Mouse (Mus musculus): ENCODE data around the gene Rpp14.
A peak's percentile ranks its signal among the peaks of the same experiment; 100 is the strongest.

Rpp14 gene

DNA sequence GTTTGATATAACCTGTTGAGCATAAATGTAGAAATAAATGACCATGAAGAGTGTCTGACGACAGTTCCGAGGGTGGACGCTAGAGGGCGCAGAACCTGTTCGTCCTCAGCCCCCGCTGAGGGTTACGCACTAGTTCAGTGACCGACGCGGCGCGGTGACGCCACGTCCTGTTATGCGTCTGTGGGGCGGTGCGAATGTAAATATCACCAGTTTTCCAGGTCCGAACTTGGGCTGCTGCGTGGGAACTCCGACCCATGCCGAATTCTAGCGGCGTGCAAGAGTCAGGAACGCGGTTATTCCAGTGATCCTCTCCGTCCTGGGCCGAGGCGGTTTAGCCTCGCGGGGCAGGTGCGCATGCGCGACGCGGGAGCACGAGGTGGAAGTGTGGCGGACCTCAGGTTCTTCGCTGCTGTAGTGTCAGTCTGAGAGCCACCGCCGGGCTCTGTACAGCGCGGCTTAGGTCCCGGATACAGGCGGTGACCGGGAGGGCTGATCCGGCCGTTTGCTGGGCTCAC is at the start of gene Rpp14:
TSS of gene Rpp14 (plus strand) at position 203 of the 515 bp plus-strand sequence.
- peak; percentile 97 to 98 for DNase-seq

DNA sequence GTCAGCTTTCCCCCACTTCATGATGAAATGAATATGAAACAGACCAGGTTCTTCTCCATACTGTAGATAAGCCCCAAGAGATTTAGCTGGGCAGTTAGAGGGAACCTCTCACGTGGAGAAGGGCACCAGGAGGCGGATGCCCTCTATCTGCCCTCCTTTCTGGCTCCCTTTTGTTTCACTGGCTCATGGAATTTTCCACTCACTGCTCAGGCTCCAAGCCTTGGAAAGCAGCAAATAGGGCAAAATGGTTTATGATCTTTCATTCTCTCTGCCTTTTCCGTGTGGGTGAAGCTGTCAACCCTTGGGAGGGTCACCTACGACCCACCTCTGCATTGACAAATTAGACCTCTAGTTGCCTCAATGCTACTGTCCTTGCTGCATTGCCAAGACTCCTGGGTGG is 49.6 kb upstream of the Rpp14 start:
- peak in 1 of 2 experiments; percentile 21 for DNase-seq

DNA sequence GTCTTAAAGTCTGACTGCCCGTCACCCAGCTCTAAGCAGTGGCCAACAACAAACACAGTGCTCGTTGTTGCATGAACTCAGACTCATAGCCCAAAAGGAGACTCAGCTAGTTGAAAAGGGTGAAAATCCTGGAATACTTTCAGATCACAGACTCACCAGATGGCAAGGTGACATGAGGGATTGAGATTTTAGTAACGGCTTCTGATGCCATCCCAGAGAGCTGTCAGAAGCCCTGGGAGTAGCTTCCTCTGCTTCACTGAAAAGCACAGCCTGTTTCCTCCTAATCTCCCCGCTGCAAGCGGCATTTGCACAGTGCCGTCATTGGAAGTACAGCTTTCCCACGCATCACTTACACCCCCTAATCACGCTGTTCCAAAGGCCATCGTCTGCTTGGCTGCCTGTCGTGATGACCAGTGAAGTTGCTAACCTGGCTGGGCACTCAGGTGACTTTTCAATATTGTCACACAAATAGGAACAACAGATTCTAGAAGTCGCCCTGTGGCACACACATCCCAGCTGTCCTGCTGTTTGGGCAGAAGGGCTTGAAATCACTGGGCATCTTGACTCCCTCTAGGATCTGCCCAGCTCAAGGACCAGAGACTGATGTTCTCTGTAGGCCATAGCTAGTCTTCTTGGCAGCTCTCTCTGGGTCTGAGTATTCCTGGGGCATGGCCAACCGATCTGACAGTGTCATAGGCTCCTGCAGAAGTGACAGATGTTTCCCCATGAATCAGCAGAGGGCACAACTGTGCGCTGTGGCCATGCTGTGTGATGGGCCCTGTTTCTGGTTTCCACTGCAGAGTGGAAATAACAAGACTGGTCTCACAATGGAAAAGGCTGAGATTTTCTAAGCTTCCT is 47.9 kb upstream of the Rpp14 start:
- DNase-seq, result no peak

DNA sequence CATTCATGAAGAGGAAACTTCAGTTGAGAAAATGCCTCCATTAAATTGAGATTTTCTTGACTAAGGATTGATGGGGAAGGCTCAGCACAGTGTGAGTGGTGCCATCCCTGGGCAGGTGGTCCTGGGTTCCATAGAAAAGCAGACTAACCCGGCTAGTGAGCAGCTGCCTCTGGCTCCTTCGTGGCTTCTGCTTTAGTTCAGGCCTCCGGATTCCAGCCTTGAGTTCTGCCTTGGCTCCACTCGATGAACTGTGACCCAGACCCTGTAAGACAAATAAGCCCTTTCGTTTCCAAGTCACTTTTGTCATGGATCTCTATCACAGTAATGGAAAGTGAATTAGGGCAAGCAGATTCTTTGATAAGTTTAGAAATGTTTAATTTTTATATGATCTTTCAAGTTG is 45.6 kb upstream of the Rpp14 start:
- DNase-seq, result no peak

DNA sequence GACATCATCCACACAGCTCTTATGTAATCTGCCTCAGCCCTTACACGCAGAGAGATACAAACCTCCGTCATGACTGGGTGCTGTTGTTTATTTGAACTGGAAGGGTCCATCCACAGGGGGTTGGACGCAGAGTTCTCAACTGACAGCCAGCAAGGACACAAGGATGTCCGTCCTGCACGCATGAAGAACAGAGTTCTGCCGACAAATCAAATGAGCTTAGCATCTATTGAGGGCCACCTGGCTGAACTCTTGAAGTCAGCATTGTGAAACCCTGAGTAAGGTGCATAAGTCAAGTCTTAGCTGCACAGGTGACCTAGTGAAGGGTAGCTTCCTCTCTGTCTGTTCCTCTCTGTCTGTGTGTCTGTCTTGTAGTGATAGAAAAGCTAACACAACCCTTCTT is 44.2 kb upstream of the Rpp14 start:
- no peak for DNase-seq

DNA sequence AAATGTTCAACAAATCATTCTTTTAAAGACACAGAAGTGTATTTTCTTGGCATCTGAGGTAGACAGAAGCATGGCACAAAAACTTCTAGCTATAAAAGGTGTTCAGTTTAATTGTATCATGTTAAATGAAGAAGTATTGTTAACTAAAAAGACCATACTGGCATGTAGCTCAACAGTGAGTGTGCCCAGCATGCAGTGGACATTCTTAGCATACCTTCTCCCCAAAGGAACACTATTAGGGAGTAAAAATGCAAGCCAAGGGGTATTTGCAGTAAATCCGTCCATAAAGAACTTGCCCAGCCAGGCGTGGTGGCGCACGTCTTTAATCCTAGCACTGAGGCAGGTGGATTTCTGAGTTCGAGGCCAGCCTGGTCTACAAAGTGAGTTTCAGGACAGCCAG is 43.8 kb upstream of the Rpp14 start:
- no peak for DNase-seq

DNA sequence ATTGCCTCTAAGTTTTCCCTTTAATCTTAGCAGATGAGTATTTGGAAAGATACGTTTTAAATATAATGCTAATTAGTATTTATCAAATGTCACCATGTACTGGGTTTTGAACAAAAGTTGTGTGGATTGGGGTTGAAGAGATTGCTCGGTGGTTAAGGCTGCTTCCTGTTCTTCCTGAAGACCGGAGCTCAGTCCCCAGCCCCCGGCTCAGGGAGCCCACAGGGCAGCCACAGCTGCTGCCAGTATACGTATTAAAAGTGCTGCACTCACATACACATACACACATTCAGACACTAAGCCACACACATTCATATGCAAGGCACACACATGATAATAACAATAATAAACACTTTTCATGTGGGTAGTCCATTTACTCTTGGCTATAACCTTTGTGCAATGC is 42.0 kb upstream of the Rpp14 start:
- DNase-seq, result no peak

DNA sequence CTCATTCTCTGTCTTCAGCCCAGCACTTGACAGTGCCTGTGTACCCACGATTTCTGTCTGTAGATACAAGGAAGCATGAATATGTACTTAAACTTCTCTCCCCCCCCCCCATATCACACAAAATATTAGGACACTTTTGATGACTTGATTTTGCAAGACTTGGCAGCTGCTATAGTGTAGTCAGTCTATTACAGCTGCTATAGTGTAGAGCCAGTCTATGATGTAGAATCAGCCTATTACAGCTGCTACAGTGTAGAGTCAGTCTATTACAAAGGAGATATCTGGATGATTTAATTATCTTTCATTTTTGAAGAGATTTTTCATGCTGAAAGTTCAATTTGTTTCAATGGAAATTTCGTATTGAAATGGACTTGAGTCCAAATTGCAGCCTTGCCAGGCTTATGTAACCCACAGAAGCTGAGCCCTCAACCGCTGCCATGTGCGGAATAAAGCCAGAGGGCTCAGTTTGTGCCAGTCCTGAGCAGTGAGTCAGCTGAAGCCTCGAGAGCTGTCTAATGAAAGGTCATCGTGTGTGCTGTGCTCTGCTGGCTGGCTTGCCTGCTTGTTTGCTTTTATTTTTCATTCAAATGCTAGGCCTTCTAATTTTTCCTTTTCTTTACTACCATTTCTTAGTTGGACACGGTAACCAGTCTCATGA is 41.2 kb upstream of the Rpp14 start:
- no peak for DNase-seq

DNA sequence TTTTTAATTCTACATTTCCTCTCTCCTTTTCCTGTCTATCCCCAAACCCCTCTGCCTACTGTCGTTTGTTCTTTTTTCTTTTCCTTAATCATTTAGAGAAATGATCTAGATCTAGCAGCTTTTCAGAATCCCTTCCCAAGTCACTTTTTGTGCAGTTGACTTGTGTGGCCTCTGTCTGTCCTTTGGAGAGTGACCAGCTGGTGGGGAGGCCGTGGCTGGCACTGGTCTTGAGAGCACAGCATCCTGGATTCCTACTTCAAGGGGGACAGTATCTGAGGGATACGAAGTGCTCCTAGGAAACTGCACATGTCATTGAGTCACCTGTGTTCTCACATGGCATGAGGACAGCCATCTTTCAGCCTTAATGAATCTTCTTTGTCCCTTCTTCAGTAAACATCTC is 40.0 kb upstream of the Rpp14 start:
- DNase-seq, result no peak

DNA sequence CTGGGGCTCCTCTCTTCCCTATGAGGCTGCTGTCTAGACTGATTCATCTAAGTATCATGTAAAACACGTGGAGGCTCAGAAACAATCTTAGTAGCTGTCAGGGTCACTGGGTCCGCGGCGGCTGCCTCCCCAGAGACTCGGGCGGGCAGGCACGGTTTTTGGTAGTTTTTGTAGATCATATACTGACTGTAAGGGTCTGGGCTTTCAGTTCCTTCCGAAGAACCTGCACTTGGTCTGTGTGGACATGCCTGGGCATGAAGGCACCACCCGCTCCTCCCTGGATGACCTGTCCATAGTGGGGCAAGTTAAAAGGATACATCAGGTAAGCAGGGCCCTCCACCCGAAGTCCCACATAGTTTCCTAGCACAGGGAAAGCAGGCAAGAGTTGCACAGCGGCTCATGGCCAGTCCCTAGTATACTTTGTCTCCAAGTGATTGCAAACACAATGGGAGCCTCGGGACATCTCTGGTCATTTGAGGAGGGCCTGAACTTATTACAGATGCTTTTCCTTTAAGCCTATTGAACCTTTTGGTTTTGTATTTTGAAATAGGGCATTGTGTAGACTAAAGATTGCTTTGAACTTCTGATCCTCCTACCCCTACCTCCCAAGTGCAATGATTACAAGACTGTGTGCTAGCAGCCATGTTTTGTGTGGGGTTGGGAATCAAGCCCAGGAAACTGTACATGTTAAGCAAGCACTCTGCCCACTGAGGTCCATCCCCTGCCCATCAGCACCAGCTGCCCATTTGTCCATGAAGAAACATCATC is 39.1 kb upstream of the Rpp14 start:
- DNase-seq, result no peak

DNA sequence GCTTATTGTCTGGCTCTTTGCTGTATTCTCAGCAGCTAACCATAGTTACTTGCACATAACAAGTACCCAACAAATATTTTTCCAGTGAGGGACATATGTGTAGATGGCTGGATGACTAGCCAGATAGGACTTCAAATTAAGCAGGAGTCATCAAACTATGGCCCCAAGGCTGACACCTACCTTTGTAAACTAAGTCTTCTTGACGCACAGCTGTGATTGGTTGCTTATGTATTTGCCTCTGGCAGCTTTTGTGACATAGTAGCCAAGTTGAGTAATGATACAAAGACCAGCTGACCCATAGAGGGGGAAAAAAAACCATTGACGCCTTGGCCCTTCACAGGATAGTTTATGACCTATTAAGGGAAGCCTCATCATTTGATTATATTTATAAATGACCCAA is 38.0 kb upstream of the Rpp14 start:
- DNase-seq, result no peak

DNA sequence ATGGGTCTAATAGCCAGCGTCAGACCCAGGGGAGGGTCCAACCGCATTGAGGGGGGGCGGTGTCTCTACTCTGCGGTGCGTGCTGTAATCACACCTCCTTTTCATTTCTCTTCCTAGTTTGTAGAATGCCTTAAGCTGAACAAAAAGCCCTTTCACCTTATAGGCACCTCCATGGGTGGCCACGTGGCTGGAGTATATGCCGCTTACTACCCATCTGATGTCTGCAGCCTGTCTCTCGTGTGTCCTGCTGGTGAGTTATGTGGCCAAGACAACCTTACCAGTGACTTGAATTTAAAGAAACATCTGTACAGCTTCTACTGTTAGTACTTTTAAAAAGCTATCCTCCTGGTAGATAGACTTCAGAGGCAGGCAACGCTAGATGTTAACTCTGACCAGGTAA is 37.6 kb upstream of the Rpp14 start:
- DNase-seq, result no peak

DNA sequence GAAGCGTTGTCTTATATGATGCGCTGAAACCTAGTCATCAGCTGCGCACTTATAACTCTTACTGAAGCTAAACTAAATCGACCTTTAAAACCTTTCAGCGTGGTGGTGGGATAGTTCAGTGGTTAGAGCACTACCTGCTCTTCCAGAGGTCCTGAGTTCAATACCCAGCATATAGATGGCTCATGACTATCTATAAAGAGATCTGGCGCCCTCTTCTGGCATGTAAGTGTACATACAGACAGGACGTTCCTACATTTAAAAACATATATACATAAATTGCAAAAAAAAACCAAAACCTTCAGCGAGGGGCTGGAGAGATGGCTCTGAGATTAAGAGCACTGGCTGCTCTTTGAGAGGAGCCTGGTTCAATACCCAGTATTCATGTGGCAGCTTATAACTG is 35.8 kb upstream of the Rpp14 start:
- peak in 1 of 2 experiments; percentile 27 for DNase-seq

DNA sequence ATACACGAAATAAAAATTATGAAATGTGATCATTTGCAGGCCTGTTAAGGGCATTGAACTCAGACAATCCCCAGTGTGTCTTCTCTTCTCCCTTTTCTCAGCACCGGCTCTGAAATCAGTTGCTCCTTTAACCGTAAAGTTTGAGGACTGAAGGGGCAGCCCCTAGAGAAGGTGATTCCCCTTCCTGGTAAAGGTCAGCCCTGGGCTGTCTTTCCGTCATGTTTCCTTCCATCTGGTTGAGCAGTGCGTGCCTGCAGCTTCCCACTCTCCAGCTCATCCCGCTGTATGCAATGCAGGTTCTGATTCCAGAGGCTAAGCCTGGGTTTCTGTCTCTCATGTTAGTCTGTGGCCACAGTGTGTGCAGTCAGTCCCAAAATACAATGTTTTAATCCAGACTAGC is 35.4 kb upstream of the Rpp14 start:
- DNase-seq, result no peak

DNA sequence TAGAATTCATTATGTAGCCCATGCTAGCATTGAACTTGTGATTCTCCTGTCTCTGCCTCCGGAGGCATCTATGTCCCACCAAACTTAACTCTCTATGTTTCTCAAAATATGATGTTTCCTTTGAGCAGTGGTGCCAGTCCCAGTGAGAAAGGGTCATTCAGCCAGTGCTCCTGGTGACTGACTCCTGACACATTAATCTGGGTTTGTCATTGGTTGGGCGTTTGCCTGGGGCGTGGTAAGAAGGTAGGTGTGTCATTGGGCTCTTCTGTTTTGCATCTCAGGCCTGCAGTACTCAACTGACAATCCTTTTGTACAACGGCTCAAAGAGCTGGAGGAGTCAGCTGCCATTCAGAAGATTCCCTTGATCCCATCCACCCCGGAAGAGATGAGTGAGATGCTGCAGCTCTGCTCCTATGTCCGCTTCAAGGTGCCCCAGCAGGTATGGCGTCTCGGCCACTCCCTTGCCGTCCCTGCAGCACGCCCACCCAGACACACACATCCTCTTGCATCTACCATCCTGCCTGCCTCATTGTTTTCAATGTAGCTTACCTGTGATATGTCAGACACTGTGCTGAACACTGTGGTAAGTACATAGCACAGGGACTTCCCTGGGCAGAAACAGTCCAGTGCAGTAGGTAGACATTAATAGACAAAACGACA is 34.9 kb upstream of the Rpp14 start:
- no peak for DNase-seq

DNA sequence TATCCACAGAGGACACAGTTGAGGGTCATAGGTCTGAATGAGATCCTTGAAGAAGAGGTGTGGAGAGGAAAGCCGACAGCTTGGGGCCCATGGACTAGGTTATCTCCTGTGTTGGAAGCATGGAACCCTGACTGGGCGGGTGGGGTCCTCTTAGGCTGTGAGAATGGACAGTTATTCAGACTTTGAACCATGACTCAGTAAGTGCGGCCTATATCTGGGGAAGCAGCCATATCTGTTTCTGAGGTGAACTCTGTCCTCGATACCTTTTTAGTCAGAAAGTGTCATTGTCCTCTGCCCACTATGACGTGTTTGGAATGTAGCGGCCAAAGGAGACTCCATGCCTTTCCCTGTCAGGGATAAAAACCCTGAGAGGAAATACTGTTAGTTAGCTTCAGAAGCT is 33.3 kb upstream of the Rpp14 start:
- DNase-seq, result no peak

DNA sequence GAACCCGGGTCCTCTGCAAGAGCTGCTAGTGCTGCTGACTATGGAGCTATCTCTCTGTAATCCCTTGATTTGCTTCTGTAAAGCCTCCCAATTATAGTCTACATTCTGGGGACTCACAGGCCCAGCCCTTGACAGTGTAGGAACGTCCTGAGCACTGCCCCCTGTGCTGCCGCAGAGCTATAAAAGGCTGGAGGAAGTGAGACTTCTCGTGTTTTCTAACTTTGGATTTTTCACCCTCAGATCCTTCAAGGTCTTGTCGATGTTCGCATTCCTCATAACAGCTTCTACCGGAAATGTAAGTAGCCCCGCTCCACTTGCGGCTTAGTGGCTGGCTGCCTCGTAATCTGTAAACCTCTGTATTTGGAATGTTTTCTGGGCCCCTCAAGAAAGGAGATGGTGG is 30.8 kb upstream of the Rpp14 start:
- DNase-seq, result no peak

DNA sequence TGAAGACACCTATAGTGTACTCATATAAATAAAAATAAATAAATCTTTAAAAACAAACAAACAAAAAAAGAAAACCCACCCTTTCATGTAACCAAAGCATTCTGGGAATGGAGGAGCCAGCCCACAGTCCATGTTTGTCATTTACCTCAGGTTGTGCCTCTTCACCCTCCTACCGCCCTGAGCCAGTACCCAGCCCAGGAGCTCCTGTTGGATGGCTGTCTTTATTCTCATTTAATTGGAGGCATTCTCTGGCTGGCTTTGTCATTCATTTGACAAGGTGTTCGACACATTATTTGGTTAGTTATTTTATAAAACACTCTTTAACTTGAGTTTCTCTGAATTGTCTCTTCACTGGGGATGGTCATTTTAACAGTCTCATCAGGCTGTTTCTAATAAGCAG is 28.3 kb upstream of the Rpp14 start:
- DNase-seq, result no peak

DNA sequence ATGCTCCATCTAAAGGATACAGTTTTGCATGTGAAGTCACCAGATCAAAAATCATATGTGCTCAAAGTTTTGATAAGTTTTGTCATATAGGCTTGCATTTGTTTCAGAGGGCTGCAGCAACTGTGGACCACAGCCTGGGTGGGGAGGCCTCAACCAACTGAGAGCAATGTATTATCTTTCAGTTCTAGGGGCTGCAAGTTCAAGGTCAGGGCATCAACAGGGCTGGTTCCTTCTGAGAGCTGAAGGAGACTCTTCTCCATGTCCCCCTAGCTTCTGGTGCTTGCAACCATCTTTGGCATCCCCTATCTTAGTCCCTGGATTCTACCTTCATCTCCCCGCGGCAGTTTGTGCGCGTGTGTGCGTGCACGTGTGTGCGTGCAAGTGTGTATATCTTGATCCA is 27.5 kb upstream of the Rpp14 start:
- DNase-seq, result no peak

DNA sequence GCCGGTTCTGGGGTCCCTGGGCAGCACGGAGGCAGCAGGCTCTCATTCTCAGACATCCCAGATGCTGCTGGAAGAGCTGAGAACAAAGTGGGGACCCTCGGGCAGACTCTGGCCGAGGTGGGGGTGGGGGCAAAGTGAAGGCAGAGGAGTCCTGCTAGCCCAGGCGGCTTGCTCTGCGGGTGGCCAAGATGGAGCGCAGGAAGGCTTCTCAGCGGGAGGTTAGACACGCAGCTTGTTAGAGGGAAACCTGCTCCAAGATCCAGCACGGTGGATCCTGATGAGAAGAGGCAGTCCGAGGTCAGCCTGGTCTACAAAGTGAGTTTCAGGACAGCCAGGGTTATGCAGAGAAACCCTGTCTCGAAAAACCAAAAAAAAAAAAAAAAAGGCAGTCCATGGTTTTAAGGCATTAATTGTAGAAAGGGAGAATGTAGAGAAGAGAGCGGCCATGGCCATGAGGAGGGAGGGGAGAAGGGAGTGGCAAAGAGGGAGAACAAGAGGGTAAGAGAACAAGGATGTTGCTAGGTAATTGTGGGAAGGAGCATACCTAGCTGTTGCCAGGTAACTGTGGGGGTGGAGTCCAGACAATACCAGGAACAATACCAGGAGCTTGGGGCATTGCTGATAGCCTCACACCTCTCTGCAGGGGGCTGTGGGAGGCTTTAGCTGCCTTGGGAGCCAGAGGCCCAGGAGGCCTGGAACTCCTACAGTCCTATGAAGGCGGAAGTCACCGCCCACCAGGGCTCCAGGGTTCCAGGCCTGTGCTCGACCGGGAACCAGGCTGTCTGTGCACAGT is 25.7 kb upstream of the Rpp14 start:
- DNase-seq, result no peak

DNA sequence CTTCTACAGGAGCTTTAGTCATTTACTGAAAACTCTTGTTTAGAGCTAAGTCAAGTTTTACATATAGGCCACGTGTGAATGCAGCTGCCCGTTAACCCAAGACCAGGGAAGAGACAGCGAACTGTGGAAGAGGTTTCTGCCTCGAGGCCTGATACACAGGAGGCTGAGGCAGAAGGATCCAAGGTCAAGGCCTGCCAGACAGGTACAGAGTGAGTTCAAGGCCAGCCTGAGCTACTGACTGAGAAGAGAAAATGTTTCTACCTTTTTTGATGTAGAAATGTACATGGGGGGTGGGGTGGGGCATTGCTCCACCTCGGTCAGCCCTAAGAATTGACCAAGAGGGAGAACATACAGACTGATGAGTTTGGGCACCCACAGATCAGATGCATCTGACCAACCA is 24.1 kb upstream of the Rpp14 start:
- DNase-seq, result no peak

DNA sequence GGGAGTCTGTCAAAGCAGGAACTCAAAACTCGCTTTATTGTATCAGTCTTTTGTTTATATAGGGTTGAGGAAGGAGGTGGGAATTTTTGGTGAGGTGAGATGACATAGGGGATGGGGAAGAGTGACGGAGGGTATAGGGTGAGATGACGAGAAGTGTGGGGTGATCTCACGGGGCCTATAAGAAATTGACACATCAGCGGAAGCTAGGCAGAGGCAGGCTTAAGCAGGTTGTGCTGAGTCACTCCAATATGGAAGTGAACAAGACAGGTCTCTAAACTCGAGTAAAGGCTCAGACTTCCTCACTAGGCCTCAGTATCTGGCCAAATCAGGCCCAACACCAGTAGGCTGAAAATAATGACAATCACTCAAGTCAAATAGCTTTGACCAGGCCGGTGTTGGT is 20.2 kb upstream of the Rpp14 start:
- no peak for DNase-seq

All from kidney, postnatal 4 days (tissue).